Mouse (Mus musculus) heart, adult 2 months (tissue): ENCODE results near the gene Mylk2. TPM values are rescaled to one million over a fixed set of nuclear protein-coding genes. Genes with fewer than 3 reads are reported as not detected.

Experiments used
- DNase-seq, 2 experiments: peaks; one replicate each; pipeline ENCODE4 v3.0.0; 2021
- H3K27ac ChIP-seq: fragments of 200-600 bp; 2 replicates; pipeline ENCODE4 v1.8.1; 2022
- H3K27me3 ChIP-seq: fragments of 200-500 bp; 2 replicates; pipeline ENCODE4 v1.6.1; 2012; ENCODE audit warnings: mild to moderate bottlenecking, low read length, inconsistent platforms, mixed read lengths; ENCODE audit not compliant: control insufficient read depth, insufficient read depth
- H3K36me3 ChIP-seq: fragments of 200-500 bp; 2 replicates; pipeline ENCODE4 v1.6.1; 2012; ENCODE audit warnings: low read length, inconsistent platforms; ENCODE audit not compliant: control insufficient read depth, insufficient read depth
- H3K4me1 ChIP-seq: fragments of 200-500 bp; 2 replicates; pipeline ENCODE4 v1.6.1; 2011; ENCODE audit warnings: low read length; ENCODE audit not compliant: control insufficient read depth, insufficient read depth
- H3K4me3 ChIP-seq: fragments of 200-600 bp; 2 replicates; pipeline ENCODE4 v1.8.1; 2022
- H3K79me2 ChIP-seq: fragments of 200-500 bp; replicated peaks from 2 replicates; pipeline ENCODE4 v1.6.1; 2012; ENCODE audit warnings: mild to moderate bottlenecking, inconsistent platforms, low read length, moderate library complexity, mixed read lengths; ENCODE audit not compliant: control insufficient read depth, insufficient read depth
- H3K9ac ChIP-seq: fragments of 200-500 bp; 2 replicates; pipeline ENCODE4 v1.6.1; 2012; ENCODE audit warnings: low read depth, mild to moderate bottlenecking, control low read depth, inconsistent platforms, low read length, mixed read lengths
- CTCF ChIP-seq: fragments of 200-600 bp; IDR thresholded peaks from 2 replicates; pipeline ENCODE4 v1.8.1; 2022; ENCODE audit warnings: antibody characterized with exemption, mild to moderate bottlenecking, moderate library complexity
- EP300 ChIP-seq: fragments of 200-500 bp; IDR thresholded peaks from 2 replicates; pipeline ENCODE4 v1.6.1; 2011; ENCODE audit warnings: low read depth, low read length, control low read depth; ENCODE audit not compliant: insufficient read depth
- POLR2A ChIP-seq: fragments of 200-500 bp; IDR thresholded peaks from 2 replicates; pipeline ENCODE4 v1.6.1; 2011; ENCODE audit warnings: mild to moderate bottlenecking, low read depth, low read length, control low read depth; ENCODE audit not compliant: insufficient read depth
- WGBS: fragments of 180-500 bp; shearing (Covaris S2); methylation state at CpG from one replicate; pipeline ENCODE4 v1.1.7; 2018; 5-methylcytosine and 5-hydroxymethylcytosine counted together
- intact Hi-C: fragments of 180-260 bp; cut with DNase I; formaldehyde crosslinking; loops from one replicate; pipeline ENCODE4 v1.15.1; 2025
- long read RNA-seq: library from polyadenylated mRNA; stranded (forward); transcript quantifications from one replicate; pipeline ENCODE4 v2.0.0, GENCODE M21; 2021
- polyA plus RNA-seq: library from polyadenylated mRNA; depleted of rRNA; stranded (reverse); fragments of >200 nt; gene quantifications from 2 replicates; pipeline ENCODE4 v1.2.3, GENCODE M21; 2012; rRNA removed
- total RNA-seq, 2 experiments: library from RNA; stranded (reverse); gene quantifications; 2 replicates each; pipeline ENCODE4 v1.2.3; 2021

Mylk2 gene
- total RNA-seq = under 1 TPM; 0.08 to 0.09 TPM
- 0.18 and 0.29 TPM in 2 replicates for polyA plus RNA-seq
- long read RNA-seq = 0 reads

GRCm38 (mm10) chr2:152911031-152911430 lies at the start of gene Mylk2:
Gene Mylk2, plus strand, starts transcription at chr2:152911352.
- H3K27me3 ChIP-seq = no peaks in the 10 kb centered on the region
- no peak within 1 kb of the TSS for H3K4me3 ChIP-seq
- H3K4me1 ChIP-seq = peaks cover 5% of the 10 kb centered on the region
- TF ChIP-seq POLR2A (no peak), CTCF (no peak)
- no peaks in the 10 kb centered on the region for H3K79me2 ChIP-seq
- no peak within 1 kb of the TSS for H3K9ac ChIP-seq
- 36% methylated on average over 12 of the region's 12 CpGs for WGBS
- no peaks in the 10 kb centered on the region for H3K36me3 ChIP-seq
- no peak within 1 kb of the TSS for H3K27ac ChIP-seq
- intact Hi-C loops = no loop called here
- DNase-seq = no peak

GRCm38 (mm10) chr2:152861891-152862290 lies 49.3 kb upstream of the Mylk2 start:
- H3K9ac ChIP-seq = no peak overlapping the region
- H3K4me3 ChIP-seq = no peak overlapping the region
- H3K27me3 ChIP-seq = no peaks in the 10 kb centered on the region
- no peaks in the 10 kb centered on the region for H3K36me3 ChIP-seq
- TF ChIP-seq EP300 (no peak), CTCF (no peak), POLR2A (no peak)
- intact Hi-C loops = no loop called here
- no peaks in the 10 kb centered on the region for H3K79me2 ChIP-seq
- WGBS = 67% methylated on average over 1 of the region's 1 CpGs
- H3K27ac ChIP-seq = peak overlapping the region; percentile 47
- DNase-seq = peak in 1 of 2 experiments; percentile 6
- no peaks in the 10 kb centered on the region for H3K4me1 ChIP-seq

- Histone ChIP-seq H3K79me2 (no peaks in the 10 kb centered on the region), H3K4me1 (no peaks in the 10 kb centered on the region), H3K4me3 (no peak overlapping the region), H3K9ac (no peak overlapping the region), H3K36me3 (no peaks in the 10 kb centered on the region), H3K27ac (peak overlapping the region; percentile 11; the same call in 1 of the 2 replicates), H3K27me3 (no peaks in the 10 kb centered on the region)
- 81% methylated on average over 3 of the region's 3 CpGs for WGBS
- no peak for TF ChIP-seq EP300
- no peak for TF ChIP-seq POLR2A
- no peak for TF ChIP-seq CTCF
- no peak for DNase-seq
- intact Hi-C loops = no loop called here
These were observed 48.5 kb upstream of the Mylk2 start for GRCm38 (mm10) chr2:152862638-152863037.

- H3K27me3 ChIP-seq = no peaks in the 10 kb centered on the region
- H3K4me1 ChIP-seq = no peaks in the 10 kb centered on the region
- no peaks in the 10 kb centered on the region for H3K36me3 ChIP-seq
- WGBS = 89% methylated on average over 6 of the region's 6 CpGs
- H3K4me3 ChIP-seq = no peak overlapping the region
- H3K27ac ChIP-seq = no peak overlapping the region
- no peaks in the 10 kb centered on the region for H3K79me2 ChIP-seq
- H3K9ac ChIP-seq = no peak overlapping the region
- DNase-seq = no peak
- TF ChIP-seq POLR2A (no peak), EP300 (no peak), CTCF (no peak)
- intact Hi-C loops = no loop called here
These were observed 47.8 kb upstream of the Mylk2 start for GRCm38 (mm10) chr2:152863346-152863745.

GRCm38 (mm10) chr2:152878239-152878638 lies 32.9 kb upstream of the Mylk2 start:
- Histone ChIP-seq H3K79me2 (no peaks in the 10 kb centered on the region), H3K4me1 (no peaks in the 10 kb centered on the region), H3K27me3 (no peaks in the 10 kb centered on the region), H3K27ac (no peak overlapping the region), H3K9ac (no peak overlapping the region), H3K36me3 (no peaks in the 10 kb centered on the region), H3K4me3 (no peak overlapping the region)
- 94% methylated on average over 3 of the region's 3 CpGs for WGBS
- intact Hi-C loops = no loop called here
- DNase-seq = no peak
- TF ChIP-seq CTCF (no peak), EP300 (no peak), POLR2A (no peak)

GRCm38 (mm10) chr2:152880898-152881297 lies 30.3 kb upstream of the Mylk2 start:
- H3K4me1 ChIP-seq = no peaks in the 10 kb centered on the region
- no peak overlapping the region for H3K27ac ChIP-seq
- H3K4me3 ChIP-seq = no peak overlapping the region
- H3K27me3 ChIP-seq = no peaks in the 10 kb centered on the region
- TF ChIP-seq CTCF = no peak
- no peak for TF ChIP-seq POLR2A
- no peak for TF ChIP-seq EP300
- DNase-seq = no peak
- no peaks in the 10 kb centered on the region for H3K36me3 ChIP-seq
- no peak overlapping the region for H3K9ac ChIP-seq
- 85% methylated on average over 13 of the region's 13 CpGs for WGBS
- no peaks in the 10 kb centered on the region for H3K79me2 ChIP-seq
- intact Hi-C loops = no loop called here
